Mouse (Mus musculus) megakaryocyte, embryonic 14.5 days (primary cell): Measurements from ENCODE around the gene Sh3kbp1.

ENCODE experiments used
- FLI1 ChIP-seq: IDR thresholded peaks from 2 replicates; pipeline ENCODE4 v1.6.1; 2012; ENCODE audit warnings: low read length, inconsistent platforms, mixed read lengths
- GATA1 ChIP-seq: IDR thresholded peaks from 3 replicates; pipeline ENCODE4 v1.6.1; 2012; ENCODE audit warnings: mixed read lengths, low read length, inconsistent platforms, borderline replicate concordance

DNA sequence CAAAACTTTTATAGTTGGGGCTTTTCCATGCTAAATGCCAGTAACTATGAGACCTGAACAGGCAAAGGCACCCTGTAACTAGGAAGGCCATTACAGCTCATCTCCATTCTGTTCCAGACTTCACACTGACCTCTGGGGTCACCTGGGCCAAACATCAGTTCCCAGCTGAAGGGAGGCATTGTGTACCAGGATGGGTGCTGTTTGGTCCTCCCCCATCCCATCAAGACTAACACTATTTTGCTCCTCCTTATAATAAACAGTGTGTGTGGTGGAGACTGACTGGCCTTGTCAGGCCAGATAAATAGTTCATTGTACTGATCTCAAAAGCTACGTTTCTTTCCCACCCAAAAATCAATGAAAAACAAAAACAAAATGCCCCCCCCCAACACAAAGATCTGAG, 138.8 kb downstream of the Sh3kbp1 start:
- TF ChIP-seq GATA1: no peak
- TF ChIP-seq FLI1: no peak
